Mouse (Mus musculus) layer of hippocampus, adult 9-11 months (tissue): ENCODE measurements around the gene Osgep.
A peak's percentile ranks its signal among the peaks of the same experiment; 100 is the strongest.
"Not testable (repeated sequence)": the region's sequence is repeated elsewhere in the genome, so short reads cannot be mapped to it uniquely, and the experiment has no call there.

ENCODE experiments used
- DNase-seq: peaks from one replicate; pipeline ENCODE4 v3.0.0; 2022

Gene Osgep

GRCm38 (mm10) chr14:50930754-50931492, 6.2 kb upstream of the Osgep start, which contains the start of the genes Pip4p1 and Pnp:
Gene Pip4p1 (minus strand): TSS chr14:50930856.
Gene Pnp (plus strand): TSS chr14:50931082.
- peak; percentile 100 for DNase-seq

- DNase-seq, result no peak
These were observed 5.7 kb upstream of the Osgep start for GRCm38 (mm10) chr14:50930377-50930753.

GRCm38 (mm10) chr14:50929951-50930350, 5.3 kb upstream of the Osgep start:
- DNase-seq, result no peak

GRCm38 (mm10) chr14:50927366-50927765, 2.7 kb upstream of the Osgep start:
- DNase-seq, result no peak

- no peak for DNase-seq
These were observed 623 bp upstream of the Osgep start for GRCm38 (mm10) chr14:50925111-50925920.

GRCm38 (mm10) chr14:50923437-50923836, 1.3 kb downstream of the Osgep start:
- DNase-seq, result not testable (repeated sequence)

- DNase-seq, result no peak
These were observed 13.3 kb downstream of the Osgep start for GRCm38 (mm10) chr14:50911356-50911755.

GRCm38 (mm10) chr14:50908126-50908525, 16.6 kb downstream of the Osgep start:
- DNase-seq, result no peak

GRCm38 (mm10) chr14:50905327-50905726, 19.4 kb downstream of the Osgep start:
- not testable (repeated sequence) for DNase-seq

GRCm38 (mm10) chr14:50904828-50905129, 19.9 kb downstream of the Osgep start:
- DNase-seq, result no peak

GRCm38 (mm10) chr14:50903973-50904827, 20.5 kb downstream of the Osgep start:
- DNase-seq, result no peak

GRCm38 (mm10) chr14:50897992-50898391, 26.7 kb downstream of the Osgep start:
- DNase-seq, result not testable (repeated sequence)

- DNase-seq, result no peak
These were observed 27.3 kb downstream of the Osgep start, which contains the start of gene Klhl33 for GRCm38 (mm10) chr14:50897374-50897765. Gene Klhl33 (minus strand): TSS chr14:50897507.

- DNase-seq, result no peak
These were observed 27.8 kb downstream of the Osgep start for GRCm38 (mm10) chr14:50896747-50897373.

GRCm38 (mm10) chr14:50895985-50896746, 28.5 kb downstream of the Osgep start:
- DNase-seq, result peak; percentile 60

- DNase-seq, result no peak
These were observed 29.3 kb downstream of the Osgep start for GRCm38 (mm10) chr14:50895407-50895806.

GRCm38 (mm10) chr14:50892541-50893459, 31.9 kb downstream of the Osgep start:
- no peak for DNase-seq

GRCm38 (mm10) chr14:50892091-50892490, 32.6 kb downstream of the Osgep start:
- DNase-seq, result no peak

GRCm38 (mm10) chr14:50891621-50892020, 33.1 kb downstream of the Osgep start:
- DNase-seq, result no peak

- DNase-seq, result no peak
These were observed 48.3 kb downstream of the Osgep start for GRCm38 (mm10) chr14:50876236-50876950.
